Mouse (Mus musculus): ENCODE measurements at regions not wholly inside any gene's neighbourhood (a gene's known extent, or its start where the extent isn't known, plus 50 kb on each side); places are given as distances from the start of the nearest gene placed in this dataset.
A peak's percentile ranks its signal among the peaks of the same experiment; 100 is the strongest.

DNA sequence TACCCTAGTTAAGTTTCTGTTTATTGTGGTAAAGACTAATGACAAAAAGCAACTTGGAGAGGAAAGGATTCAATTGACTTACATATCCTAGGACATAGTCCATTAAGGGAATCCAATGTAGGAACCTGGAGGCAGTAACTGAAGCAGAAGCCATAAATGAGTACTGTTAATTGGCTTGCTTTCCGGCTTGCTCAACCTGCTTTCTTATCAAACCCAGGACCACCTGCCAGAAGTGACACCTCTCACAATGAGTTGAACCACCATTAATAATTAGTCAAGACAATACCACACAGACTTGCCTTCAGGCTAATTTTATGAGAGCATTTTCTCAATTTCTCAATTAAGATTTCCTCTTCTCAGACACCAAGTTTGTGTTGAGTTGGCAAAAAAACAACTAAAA, 148.8 kb downstream of the Ccser2 start:
- peak; percentile 48; the same call in 1 of the 2 replicates for ATAC-seq

DNA sequence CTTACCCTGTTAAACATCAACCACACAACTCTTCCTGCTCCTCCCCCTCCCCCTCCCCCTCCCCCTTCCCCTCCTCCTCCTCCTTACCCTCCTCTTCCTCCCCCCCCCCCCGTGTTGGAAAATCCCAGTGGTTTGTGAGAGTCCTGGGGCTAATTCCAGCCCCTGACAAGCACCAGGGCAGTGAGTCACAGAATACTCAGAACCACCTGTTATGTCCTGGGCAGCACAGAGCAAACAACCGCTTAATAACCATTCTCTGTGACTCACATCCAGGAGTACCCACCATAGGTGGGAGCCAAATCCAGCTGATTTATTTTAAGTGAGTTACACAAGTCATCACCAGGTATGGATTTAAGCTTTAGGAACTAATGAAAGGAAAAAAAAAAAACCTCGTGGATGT, 166.2 kb downstream of the Ccser2 start:
- Histone ChIP-seq H3K36me3 (ENCODE audit: poor library complexity, severe bottlenecking) (no peaks in the 10 kb centered on the region), H3K9ac (no peak overlapping the region), H3K4me2 (no peak overlapping the region), H3K9me3 (replicated peaks) (no peaks in the 10 kb centered on the region), H3K4me1 (no peaks in the 10 kb centered on the region), H3K27ac (no peak overlapping the region), H3K27me3 (no peaks in the 10 kb centered on the region), H3K4me3 (no peak overlapping the region)
- no peak for ATAC-seq
- 91% methylated on average over 2 of the region's 3 CpGs for WGBS

More for the DNA sequence above, 148.8 kb downstream of the Ccser2 start:
- H3K4me1 ChIP-seq, result 0 out of 2 replicates have a peak, but pooled peaks cover 7% of the 10 kb centered on the region
- H3K36me3 ChIP-seq (ENCODE audit: poor library complexity, severe bottlenecking), result no peaks in the 10 kb centered on the region
- H3K27me3 ChIP-seq, result no peaks in the 10 kb centered on the region
- H3K9ac ChIP-seq, result no peak overlapping the region
- WGBS, result 33% methylated on average over 1 of the region's 1 CpGs
- H3K4me2 ChIP-seq, result no peak overlapping the region
- H3K27ac ChIP-seq, result no peak overlapping the region
- H3K4me3 ChIP-seq, result no peak overlapping the region
- H3K9me3 ChIP-seq (replicated peaks), result no peaks in the 10 kb centered on the region

DNA sequence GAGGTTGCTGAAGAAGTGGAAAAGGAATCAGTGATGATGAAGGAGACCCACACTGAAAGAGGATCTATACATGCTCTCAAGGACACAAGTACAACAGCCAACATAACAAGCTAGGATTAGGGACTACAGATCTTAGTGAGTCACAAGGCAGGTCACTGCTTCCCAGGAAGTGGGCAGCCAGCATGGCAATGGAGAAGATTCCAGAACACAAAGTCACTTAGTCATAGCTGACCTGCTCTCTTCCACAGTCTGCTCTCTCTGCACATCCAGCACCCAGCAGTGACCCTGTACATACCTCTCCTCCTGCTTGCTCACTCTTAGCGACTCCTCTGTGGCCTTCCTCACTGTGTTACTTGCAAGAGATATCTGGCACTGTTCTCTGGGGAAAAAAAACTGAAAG, 168.8 kb downstream of the Ccser2 start:
- no peak overlapping the region for H3K4me3 ChIP-seq
- no peak overlapping the region for H3K9ac ChIP-seq
- 89% methylated on average over 1 of the region's 1 CpGs for WGBS
- no peak overlapping the region for H3K4me2 ChIP-seq
- H3K9me3 ChIP-seq (replicated peaks), result no peaks in the 10 kb centered on the region
- H3K27me3 ChIP-seq, result no peaks in the 10 kb centered on the region
- no peaks in the 10 kb centered on the region for H3K36me3 ChIP-seq (ENCODE audit: poor library complexity, severe bottlenecking)
- no peak overlapping the region for H3K27ac ChIP-seq
- H3K4me1 ChIP-seq, result no peaks in the 10 kb centered on the region
- ATAC-seq, result no peak

DNA sequence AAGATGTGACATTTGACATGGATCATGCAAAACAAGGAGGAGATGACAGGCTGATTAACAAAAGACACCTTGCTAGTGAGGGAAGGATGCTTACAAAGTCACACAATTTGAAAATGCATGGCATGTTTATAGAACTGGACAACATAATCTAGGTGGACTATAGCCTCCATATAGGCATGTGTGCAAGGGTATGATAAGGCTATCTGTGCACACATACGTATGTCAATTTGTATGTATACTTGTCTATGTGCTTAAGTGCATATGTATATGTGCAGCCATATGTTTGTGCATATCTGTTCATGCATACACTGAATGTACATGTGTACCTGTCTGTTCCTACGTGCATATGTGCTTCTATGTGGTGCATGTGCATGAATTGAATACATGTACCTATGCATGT, 186.7 kb downstream of the Ccser2 start:
- H3K4me3 ChIP-seq, result no peak overlapping the region
- no peak for ATAC-seq
- H3K27me3 ChIP-seq, result no peaks in the 10 kb centered on the region
- no peaks in the 10 kb centered on the region for H3K9me3 ChIP-seq (replicated peaks)
- H3K4me2 ChIP-seq, result no peak overlapping the region
- no peaks in the 10 kb centered on the region for H3K4me1 ChIP-seq
- H3K27ac ChIP-seq, result no peak overlapping the region
- WGBS, result 92% methylated on average over 2 of the region's 2 CpGs
- H3K36me3 ChIP-seq (ENCODE audit: poor library complexity, severe bottlenecking), result no peaks in the 10 kb centered on the region
- H3K9ac ChIP-seq, result no peak overlapping the region

DNA sequence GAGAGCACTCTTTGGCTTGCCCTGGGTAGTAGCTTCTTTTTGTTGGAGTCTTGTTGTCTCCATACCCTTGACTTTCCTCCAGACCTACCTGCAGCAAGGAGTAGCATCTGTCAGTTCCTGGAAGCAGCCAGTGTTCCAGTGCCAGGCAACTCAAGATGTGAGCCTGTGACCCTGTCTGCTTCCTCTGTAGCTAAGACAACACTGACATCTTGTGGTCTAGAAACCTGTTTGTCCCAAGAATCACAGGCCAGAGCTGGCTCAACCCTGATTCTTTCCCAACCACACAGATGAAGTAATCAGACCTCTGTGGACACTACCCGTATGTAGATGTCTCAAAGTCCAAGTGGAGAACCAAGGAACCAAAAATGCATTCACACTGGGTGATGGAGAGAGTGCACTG, 189.6 kb downstream of the Ccser2 start:
- Histone ChIP-seq H3K4me2 (no peak overlapping the region), H3K27ac (no peak overlapping the region), H3K4me1 (no peaks in the 10 kb centered on the region), H3K9ac (no peak overlapping the region), H3K27me3 (no peaks in the 10 kb centered on the region), H3K4me3 (no peak overlapping the region), H3K36me3 (ENCODE audit: poor library complexity, severe bottlenecking) (no peaks in the 10 kb centered on the region), H3K9me3 (replicated peaks) (no peaks in the 10 kb centered on the region)
- ATAC-seq, result peak; percentile 62; the same call in 1 of the 2 replicates
- WGBS, result 77% methylated on average over 1 of the region's 1 CpGs

DNA sequence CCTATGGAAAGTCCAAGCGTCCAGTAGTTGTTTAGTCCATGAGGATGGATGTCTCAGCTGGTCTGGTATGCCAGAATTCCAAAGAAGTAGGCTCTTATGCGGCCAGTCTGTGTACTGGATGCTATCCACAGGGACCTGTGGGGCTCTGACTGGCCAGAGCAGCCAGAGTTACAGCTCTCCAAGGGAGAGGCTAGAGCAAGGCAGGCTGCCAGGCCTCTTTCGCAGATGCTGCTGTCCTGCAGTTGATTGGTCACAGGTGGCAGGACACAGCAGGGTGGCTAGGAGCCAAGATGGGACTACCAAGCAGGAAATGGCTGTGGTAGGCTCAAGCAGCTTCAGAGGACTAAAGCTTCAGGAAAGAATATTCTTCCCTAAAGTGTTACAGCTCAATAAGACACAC, 194.2 kb downstream of the Ccser2 start:
- no peak for ATAC-seq
- H3K27ac ChIP-seq, result no peak overlapping the region
- no peaks in the 10 kb centered on the region for H3K9me3 ChIP-seq (replicated peaks)
- H3K9ac ChIP-seq, result no peak overlapping the region
- H3K4me1 ChIP-seq, result no peaks in the 10 kb centered on the region
- WGBS, result 80% methylated on average over 3 of the region's 3 CpGs
- H3K36me3 ChIP-seq (ENCODE audit: poor library complexity, severe bottlenecking), result no peaks in the 10 kb centered on the region
- no peaks in the 10 kb centered on the region for H3K27me3 ChIP-seq
- no peak overlapping the region for H3K4me2 ChIP-seq
- H3K4me3 ChIP-seq, result no peak overlapping the region

DNA sequence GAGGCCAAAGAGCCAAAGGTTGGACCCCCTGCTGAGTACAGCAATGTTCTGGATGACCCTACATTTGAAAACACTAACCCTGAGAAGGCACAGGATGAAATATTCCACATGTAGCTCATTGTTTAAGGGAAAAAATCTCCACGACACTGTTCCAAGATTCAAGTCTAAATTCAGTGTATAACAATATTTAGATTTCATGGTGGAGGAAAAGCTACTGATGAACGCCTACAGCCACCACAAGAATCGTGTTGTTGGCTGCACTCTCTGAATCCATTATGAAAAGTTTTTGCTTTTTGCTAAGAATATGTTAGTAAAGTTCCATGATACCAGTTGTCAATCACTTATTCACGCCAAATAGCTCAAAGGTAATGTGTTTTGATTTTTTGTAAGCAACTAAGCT, 204.2 kb downstream of the Ccser2 start:
- WGBS, result 85% methylated on average over 4 of the region's 4 CpGs
- H3K4me3 ChIP-seq, result no peak overlapping the region
- H3K4me1 ChIP-seq, result no peaks in the 10 kb centered on the region
- no peak overlapping the region for H3K9ac ChIP-seq
- H3K4me2 ChIP-seq, result no peak overlapping the region
- no peak for ATAC-seq
- H3K9me3 ChIP-seq (replicated peaks), result no peaks in the 10 kb centered on the region
- H3K27me3 ChIP-seq, result no peaks in the 10 kb centered on the region
- no peaks in the 10 kb centered on the region for H3K36me3 ChIP-seq (ENCODE audit: poor library complexity, severe bottlenecking)
- H3K27ac ChIP-seq, result no peak overlapping the region

DNA sequence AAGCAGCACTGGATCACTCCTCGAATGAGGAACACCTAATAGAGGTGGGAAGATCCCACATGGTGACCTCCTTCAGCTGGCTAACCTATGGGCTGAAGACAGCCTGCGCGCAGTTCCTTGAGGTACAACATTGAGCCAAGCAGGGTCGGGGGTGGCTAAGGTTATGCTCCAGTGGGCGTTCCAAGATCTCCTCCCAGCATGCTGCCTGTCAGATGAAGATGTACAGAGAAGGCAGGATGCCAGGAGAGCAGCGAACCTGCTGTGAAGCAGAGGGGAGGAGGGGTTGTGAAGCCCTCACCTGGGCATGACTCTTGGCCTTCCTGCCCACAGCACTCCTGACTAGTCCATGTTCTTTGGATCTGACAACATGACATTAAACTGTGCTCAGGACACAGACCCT, 212.5 kb downstream of the Ccser2 start:
- ATAC-seq, result no peak
- Histone ChIP-seq H3K4me1 (no peaks in the 10 kb centered on the region), H3K9ac (no peak overlapping the region), H3K27ac (no peak overlapping the region), H3K4me2 (no peak overlapping the region), H3K27me3 (no peaks in the 10 kb centered on the region), H3K9me3 (replicated peaks) (no peaks in the 10 kb centered on the region), H3K4me3 (no peak overlapping the region), H3K36me3 (ENCODE audit: poor library complexity, severe bottlenecking) (no peaks in the 10 kb centered on the region)
- WGBS, result 86% methylated on average over 6 of the region's 6 CpGs

DNA sequence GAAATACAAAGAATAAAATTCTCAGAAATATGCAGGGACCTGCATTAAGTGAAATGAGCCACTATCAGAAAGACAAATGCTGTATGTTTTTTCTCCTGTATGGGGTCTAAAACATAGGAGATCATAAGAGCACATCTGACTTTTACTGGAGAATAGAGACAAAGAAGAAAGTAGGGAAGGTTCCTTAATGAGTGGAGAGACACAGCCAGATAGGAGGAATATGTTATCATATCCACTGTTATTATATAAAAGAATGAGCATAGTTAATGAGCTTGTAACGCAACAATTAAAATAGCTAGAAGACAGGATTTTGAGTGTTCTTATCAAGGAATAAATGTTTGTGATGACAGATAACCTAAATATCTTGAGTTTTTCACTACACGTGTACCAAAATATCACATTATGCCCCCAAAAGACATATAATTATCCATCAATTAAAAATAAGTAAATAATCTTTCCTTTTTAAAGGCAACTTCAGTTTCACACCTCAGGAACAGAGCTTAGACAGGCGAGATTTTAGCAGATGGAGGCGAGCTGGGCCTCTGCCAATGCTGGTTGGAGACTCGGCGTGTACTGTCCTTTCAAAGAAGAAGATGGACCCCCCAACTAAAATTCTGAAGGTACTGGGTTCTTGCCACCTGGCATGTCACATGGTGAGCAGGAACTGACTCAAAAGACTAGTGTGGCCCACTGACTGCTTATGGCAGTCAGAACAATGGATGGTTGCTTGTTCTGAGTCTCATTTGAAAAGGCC, 220.3 kb downstream of the Ccser2 start:
- Histone ChIP-seq H3K36me3 (ENCODE audit: poor library complexity, severe bottlenecking) (no peaks in the 10 kb centered on the region), H3K9ac (no peak overlapping the region), H3K27me3 (no peaks in the 10 kb centered on the region), H3K4me1 (no peaks in the 10 kb centered on the region), H3K27ac (no peak overlapping the region), H3K4me2 (no peak overlapping the region), H3K9me3 (replicated peaks) (0 out of 2 replicates have a peak, but pooled peaks cover 5% of the 10 kb centered on the region), H3K4me3 (no peak overlapping the region)
- 80% methylated on average over 6 of the region's 6 CpGs for WGBS
- peak; percentile 83 for ATAC-seq

DNA sequence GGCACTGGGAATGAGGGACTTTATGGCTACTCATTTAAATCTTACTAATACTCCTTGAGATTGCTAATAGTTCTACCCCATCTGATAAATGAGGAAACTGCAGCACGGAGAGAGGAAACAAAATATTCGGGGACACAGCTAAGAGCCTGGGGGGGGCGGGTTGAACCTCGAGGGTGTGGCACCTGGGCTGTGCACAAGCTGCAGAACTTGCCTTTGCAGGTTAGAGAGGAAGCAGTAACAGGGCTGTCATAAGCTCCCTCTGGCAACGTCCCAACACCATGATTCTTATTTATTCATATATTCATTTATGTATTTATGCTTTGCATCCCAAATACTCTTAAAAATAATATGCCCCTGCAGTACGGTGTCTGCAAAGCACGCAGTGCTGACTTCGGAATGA, 237.5 kb downstream of the Ccser2 start:
- Histone ChIP-seq H3K9ac (no peak overlapping the region), H3K4me3 (no peak overlapping the region), H3K27me3 (no peaks in the 10 kb centered on the region), H3K4me1 (no peaks in the 10 kb centered on the region), H3K9me3 (replicated peaks) (no peaks in the 10 kb centered on the region), H3K36me3 (ENCODE audit: poor library complexity, severe bottlenecking) (no peaks in the 10 kb centered on the region), H3K4me2 (no peak overlapping the region), H3K27ac (no peak overlapping the region)
- ATAC-seq, result 0 out of 2 replicates have a peak, but pooled peaks have one; percentile 16
- WGBS, result 83% methylated on average over 8 of the region's 8 CpGs

DNA sequence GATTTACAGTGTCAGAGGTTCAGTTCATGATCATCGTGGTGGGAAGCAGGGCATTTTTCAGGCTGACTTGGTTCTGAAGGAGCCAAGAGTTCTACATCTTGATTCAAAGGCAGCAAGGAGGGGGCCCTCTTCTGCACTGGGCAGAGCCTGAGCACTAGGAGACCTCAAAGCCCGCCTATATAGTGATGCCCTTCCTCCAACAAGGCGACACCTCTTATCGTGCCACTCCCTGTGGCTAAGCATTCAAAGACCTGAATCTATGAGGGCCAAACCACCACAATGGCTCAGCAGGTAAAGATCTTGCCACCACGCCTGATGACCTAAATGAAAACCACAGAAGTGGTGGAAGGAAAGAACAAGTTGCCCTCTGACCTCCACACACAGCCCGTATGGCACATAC, 242.5 kb downstream of the Ccser2 start:
- no peak for ATAC-seq
- H3K4me1 ChIP-seq, result no peaks in the 10 kb centered on the region
- 77% methylated on average over 6 of the region's 6 CpGs for WGBS

DNA sequence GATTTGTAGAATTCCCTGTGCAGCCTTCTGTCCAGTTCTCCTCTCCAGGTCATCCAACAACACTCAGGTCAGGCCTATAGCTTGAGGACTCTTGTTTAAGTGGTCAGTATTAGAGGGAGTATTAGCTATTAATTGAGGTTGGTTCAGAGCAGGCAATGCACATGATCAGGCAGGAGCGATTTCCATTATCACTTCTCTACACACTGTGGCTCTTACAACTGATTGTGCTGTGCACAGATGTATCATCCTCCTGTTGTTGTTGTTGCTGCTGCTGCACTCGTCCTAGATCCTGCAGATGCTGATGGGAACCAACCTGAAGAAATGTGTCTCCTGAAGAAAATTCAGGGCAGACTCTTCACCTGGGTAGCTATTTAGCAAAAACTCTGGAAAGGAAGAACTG, 252.9 kb downstream of the Ccser2 start:
- Histone ChIP-seq H3K27ac (no peak overlapping the region), H3K27me3 (no peaks in the 10 kb centered on the region), H3K4me1 (no peaks in the 10 kb centered on the region), H3K36me3 (ENCODE audit: poor library complexity, severe bottlenecking) (no peaks in the 10 kb centered on the region), H3K4me3 (no peak overlapping the region), H3K9me3 (replicated peaks) (no peaks in the 10 kb centered on the region), H3K9ac (no peak overlapping the region), H3K4me2 (no peak overlapping the region)
- ATAC-seq, result no peak
- 76% methylated on average over 2 of the region's 2 CpGs for WGBS

More for the DNA sequence above, 242.5 kb downstream of the Ccser2 start:
- Histone ChIP-seq H3K27me3 (no peaks in the 10 kb centered on the region), H3K4me2 (no peak overlapping the region), H3K9me3 (replicated peaks) (no peaks in the 10 kb centered on the region), H3K9ac (no peak overlapping the region), H3K27ac (no peak overlapping the region), H3K4me3 (no peak overlapping the region), H3K36me3 (ENCODE audit: poor library complexity, severe bottlenecking) (no peaks in the 10 kb centered on the region)

DNA sequence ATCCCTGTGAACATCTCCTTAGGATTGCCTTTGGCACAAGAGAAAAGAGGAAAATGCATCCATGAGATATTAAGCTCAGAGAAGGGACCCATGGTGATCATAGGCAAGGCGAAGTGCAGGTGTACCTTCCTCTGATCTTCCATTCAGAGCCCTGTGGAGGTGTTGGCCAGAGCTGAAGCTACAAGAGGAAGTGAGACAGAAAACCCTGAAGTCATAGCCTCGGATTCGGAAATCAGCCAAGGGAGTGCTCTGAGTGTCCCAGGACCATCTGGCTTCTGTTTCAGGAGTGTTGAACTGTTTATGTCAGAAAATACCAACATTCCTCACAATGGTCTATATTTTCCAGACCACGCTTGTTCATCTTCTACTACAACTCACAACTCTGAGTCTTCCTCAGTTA, 271.6 kb downstream of the Ccser2 start:
- no peaks in the 10 kb centered on the region for H3K27me3 ChIP-seq
- H3K4me2 ChIP-seq, result no peak overlapping the region
- H3K4me3 ChIP-seq, result no peak overlapping the region
- ATAC-seq, result no peak
- no peaks in the 10 kb centered on the region for H3K4me1 ChIP-seq
- no peak overlapping the region for H3K27ac ChIP-seq
- no peaks in the 10 kb centered on the region for H3K9me3 ChIP-seq (replicated peaks)
- H3K36me3 ChIP-seq (ENCODE audit: poor library complexity, severe bottlenecking), result no peaks in the 10 kb centered on the region
- no peak overlapping the region for H3K9ac ChIP-seq
- WGBS, result 86% methylated on average over 4 of the region's 4 CpGs
